Mouse (Mus musculus) kidney, adult 9 months (tissue): Measurements from ENCODE around the gene Insl6.

Source experiments
- DNase-seq: peaks from one replicate; pipeline ENCODE4 v3.0.0; 2022

Gene Insl6

DNA sequence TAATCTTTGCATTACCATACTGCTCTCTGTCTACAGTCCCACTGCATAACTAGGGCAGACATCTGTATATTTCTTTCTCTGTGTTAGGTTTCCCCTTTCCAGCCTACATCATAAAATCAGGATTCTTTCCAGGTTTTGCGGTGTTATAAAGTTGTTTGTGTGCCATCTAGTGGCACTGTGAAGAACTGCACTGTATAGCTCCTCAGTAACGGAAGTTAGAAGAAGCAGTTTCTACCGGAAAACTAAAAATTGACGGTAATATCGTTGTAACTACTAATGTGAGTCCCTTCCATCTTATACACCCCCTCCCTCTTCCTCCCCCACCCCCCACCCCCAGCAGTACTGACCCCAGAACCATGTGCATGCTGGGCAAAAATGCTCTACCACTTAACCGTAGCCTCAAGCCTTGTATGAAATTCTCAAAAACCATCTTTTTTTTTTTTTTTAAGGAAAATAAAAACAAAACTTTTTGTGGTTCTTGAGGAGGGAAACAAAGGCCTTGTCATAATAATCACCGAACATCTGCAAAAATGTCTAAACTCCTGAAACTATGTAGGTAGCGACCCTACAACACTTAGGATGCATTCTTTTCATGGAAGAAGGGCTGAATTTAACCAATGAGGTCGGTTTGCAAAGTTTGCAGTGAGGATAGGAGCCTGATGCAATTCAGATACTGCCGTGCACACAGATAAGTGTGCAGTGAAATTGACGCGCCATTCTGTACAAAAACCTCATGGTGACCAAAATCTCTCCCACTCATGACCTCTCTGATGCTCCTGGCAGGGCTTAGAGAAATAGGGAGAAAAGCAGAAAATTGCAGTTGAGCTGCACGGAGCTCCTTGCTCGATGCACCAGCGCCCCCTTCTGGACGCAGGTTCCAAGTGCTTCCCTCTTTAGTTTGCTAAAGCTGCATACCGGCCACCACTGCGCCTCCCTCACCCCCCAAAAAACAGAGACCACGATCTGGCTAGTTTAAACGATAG, 30.0 kb upstream of the Insl6 start:
- peak; percentile 89 for DNase-seq

DNA sequence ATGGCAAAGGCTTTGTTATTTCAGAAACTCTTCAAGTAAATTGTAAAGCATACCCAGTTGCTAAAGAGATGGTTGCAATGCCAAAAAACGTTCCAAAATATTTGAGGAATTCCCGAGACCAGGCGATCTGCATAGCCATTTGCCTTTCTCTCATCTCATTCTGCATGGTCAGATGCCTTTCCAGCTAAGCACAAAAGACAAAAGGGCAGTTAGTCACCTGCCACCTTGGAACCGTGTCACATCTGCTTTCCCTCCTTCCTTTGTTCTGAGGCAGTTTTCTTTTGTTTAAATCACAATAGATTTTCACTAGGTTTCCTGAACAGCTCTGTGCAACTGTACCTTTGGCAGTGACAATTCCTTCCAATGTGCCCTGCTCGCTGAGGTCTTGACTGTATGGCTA, 25.8 kb upstream of the Insl6 start:
- no peak for DNase-seq

DNA sequence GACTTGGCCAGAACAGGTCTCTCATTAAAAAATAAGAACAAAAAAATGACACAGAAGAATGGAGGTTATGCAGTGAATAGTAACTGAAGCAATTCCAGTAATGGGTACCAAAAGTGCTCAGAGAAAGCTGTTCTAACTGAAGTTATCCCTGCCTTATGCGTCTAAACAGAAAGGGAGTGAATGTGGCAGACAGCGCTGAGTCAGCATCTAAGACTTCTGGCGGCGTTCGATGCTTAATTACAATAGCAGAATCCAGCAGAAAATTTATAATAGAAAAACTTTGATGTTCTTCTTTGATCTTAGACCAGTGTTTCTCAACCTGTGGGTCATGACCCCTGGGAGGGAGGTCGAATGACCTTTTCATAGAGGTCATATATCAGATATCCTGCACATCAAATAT, 20.5 kb upstream of the Insl6 start:
- DNase-seq: no peak

DNA sequence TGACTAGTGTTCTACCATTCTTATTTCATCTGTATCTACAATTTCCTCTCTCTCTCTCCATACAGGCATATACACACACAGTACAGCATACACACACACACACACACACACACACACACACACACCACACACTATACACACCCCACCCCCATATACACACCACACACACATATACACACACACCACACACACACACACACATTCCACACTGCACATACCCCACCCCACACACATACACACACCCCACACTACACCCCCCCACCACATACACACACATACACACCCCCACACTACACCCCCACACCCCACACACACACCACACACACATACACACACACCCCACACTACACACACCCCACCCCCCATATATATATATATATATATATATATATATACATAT, 19.7 kb upstream of the Insl6 start:
- DNase-seq: no peak

DNA sequence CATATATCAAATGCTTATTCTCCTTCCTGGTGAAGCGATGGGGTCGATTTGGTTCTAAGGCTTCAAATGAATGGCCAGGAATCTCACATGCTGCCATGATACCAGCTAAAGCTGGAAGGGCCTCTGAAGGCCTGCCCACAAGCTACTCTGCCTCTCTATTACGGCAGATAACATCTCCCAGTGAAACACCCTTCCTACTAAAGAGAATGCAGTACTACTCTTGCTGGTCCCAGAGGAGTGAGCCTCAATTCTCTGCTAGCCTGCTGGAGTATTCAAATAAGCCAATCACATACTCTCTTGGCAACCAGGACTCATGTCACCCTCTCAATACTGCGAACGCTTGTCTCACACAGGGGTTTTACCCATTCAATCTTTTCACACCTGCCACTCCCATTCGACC, 17.1 kb upstream of the Insl6 start:
- DNase-seq: no peak

DNA sequence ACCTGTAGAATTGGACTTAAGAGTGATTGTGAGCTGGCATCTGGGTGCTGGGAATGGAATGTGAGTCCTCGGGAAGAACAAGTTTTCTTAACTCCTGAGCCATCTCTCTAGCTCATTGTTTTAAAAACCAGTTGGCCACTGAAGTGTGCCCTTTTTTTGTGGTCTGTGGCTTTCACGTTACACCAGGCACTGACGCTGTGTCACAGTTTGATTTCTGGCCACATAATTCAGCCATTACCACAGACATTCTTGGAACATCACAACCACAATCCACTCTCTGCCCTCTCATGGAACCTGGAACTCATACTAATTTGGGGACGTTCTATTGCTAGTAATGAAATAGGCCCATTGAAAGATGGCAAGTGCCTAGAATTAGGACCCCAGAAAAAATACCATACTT, 15.9 kb upstream of the Insl6 start:
- DNase-seq: no peak

DNA sequence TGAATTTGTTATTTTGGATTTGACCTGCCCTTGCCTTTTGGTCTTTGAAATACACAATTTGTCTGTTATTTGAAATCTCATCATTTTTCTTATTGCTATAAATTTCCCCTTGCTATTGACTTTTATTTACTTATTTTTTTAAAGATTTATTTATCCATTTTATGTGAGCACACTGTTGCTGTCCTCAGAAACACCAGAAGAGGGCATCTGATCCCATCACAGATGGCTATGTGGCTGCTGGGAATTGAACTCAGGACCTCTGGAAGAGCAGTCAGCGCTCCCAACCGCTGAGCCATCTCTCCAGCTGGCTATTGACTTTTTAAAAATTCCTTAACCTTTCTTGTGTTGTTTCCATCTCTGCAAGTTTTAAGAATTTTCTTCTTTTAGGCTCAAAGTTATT, 11.5 kb upstream of the Insl6 start:
- DNase-seq: no peak

DNA sequence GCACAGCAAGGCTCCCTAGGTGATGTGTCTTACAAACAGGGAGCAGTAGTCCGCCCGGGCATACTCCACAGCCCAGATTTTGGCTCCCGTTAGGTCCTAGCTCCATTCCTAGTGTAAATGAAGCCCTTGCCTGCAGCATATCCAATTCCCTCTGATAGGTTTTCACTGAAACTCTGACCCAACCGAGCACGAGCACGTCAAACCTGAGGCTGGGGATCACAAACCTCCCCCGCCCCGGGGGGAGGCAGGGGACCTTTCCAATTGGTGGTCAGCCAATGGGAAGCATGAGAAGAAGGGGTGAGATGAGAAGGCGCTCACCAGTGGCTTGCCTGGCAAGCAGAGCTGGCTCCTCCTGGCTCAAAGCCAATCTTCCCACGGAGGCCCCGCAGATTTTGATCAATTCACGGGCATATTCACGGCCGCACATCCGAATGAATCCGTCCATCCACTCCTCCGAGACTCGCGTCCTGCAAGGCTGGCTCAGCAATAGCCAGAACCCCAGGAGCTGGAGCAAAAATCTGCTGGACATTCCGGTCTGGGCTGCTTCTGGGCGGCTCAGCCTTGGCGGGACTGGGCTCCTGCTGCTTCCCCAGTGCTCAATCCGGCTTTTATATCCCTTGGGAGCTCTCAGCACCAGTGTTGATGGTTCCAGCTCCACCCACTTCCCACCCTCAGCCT, 9.1 kb upstream of the Insl6 start, which contains the start of gene Rln1:
Gene Rln1 (minus strand): TSS at position 603 of the 678 bp plus-strand sequence.
- peak; percentile 37 for DNase-seq

DNA sequence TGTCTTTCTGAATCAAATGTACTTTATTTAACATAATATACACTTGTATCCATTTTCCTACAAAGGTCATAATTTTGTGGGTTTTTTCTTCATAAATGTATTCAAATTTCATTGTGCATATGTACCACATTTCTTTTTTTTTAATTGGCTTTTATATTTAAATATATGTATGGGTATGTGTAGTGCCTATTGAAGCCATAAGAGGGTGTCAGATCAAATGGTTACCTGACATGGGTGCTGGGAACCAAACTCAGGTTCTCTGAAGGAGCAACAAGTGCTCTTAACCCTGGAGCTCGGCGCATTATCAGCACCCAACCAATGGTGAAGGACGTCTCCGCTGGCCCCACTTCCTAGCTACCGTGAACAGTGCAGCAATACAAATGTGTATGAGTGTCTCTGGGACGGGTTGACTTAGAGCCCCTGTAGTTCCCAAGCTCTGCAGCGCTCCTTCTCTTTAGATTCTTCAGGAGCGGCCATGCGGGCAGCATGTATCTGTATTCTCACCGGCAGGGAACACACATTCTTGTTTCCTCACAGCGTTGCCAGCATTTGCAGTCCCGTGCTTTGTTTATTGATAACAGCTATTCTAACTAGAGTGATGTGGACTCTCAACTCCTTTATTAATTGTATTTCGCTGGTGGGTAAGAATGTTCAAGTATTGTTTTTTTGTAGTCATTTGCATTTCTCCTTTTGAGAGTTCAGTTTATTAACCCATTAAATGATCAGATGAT, 1.8 kb upstream of the Insl6 start:
- no peak for DNase-seq

DNA sequence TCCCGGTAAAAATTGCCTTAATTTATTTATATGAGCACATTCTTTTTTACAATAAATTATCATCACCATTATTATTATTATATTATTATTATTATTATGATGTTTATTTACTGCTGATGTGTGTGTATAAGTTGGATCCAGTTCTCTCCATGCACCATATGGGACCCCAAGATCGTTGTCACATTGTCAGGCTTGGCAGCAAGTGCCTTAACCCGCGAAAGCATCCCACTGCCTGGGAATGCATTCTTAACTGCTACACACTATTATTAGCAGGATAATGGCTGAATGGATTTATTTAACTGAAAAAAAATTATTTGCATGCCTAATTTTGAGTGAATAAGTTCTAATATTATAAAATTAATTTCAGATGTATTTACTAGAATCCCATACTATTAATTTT, 1.2 kb upstream of the Insl6 start:
- DNase-seq: no peak

DNA sequence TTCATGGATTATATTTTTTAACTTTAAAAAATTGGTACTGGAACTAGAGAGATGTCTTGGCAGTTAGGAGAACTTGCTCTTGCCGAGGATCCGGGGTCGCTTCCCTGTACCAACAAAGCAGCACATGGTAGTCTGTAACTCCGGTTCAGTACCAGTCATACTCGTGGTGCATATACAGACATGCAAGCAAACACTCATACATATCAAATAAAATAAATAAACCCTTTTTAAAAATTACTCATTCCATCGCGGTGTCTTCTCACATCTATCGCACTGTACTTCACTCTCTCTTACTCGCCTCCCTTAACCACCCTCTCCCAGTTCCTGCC, 660 bp upstream of the Insl6 start:
- DNase-seq: no peak

DNA sequence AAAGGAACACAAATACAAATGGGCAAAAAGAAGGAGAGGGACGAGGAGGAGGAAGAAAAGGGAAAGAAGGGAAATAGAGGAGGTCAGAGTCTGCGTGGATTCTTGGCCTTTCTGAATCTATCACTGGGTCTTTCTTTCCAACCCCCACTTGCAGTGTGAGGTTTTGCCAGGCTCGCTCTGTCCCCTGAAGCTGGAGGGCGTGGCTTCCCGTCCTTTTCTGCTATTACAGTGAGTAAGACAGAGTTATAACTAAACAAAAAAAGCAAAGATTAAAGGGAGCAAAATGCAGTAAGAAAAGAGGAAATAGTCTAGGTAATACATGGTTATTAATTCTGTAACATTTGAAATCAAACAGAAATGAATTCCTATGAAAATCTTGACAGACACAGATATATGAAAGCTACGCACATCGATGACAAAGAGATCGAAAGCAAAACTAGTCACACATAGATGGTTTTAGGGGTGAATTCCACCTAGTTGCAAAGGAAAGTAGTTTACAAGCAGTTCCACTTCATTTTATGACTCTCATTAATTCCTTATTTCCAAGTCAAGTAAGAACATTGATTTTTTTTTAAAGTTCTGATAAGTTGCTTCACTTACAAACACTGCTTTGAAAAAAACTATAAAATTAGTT, 1.6 kb downstream of the Insl6 start:
- DNase-seq: no peak

DNA sequence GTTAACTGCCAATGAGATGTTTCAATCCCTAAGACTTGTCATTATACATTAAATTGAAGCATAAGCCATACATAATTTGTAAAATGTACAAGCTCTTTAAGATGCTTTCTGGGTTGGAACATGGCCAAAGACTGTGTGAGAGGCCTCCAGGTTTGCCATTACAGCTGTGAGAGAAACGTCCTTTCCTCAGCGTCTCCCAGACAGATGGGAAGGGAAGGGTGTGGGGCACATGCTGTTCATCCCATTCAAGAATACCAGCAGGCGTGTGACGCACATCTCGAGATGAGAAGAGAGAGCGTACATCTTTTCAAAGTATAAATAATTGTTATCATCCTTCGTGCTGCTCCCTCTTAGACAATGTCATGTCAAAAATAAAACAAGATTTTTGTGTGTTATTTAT, 12.5 kb downstream of the Insl6 start:
- no peak for DNase-seq

DNA sequence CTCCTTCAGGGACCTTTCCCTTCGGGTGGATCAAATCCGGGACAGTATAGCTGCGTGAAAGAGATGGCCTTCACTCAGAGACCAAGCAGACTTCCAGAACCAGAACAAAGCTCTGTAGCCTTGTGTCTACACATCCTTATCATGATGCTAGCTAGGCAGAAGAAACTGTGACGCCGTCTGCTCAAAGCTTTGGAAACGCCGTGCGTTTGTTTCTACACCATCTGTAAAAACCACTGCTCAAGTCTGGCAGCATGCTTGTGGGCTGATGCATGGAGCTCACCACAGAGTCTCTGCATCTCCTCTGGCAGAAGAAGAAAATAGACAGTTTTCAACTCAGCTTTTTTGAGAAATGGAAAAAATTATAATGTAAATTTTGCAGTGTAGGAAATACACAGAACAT, 13.4 kb downstream of the Insl6 start:
- no peak for DNase-seq

DNA sequence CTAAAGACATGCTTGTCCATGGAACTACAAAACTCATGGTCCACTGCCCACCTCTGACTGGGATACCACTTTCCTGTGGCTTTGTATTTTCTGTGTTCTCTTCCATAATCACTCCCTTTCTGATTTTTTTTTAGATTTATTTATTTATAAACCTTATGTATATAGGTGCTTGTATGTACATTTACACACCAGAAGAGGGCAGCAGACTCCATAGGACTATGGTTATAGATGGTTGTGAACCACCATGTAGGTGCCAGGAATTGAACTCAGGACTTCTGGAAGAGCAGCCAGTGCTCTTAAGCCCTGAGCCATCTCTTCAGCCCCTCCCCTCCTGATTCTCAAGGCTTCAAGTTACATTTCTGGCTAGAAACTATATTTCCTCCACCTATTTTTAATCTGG, 16.3 kb downstream of the Insl6 start:
- no peak for DNase-seq

DNA sequence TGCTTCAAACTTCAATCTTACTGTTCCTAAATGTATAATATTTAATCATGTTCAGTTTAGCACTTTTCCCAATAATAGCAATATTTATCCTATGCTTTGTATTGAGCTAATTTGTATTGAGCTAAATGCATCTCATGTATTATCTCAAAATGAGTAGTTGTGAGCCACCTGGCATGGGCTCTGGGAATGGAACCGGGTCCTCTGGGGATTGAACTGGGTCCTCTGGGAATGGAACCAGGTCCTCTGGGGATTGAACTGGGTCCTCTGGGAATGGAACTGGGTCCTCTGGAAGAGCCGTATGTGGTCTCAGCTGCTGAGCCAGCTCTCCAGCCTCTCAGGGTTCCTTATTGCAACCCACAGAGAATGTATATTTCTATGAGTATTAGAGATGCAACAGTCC, 23.0 kb downstream of the Insl6 start:
- no peak for DNase-seq

DNA sequence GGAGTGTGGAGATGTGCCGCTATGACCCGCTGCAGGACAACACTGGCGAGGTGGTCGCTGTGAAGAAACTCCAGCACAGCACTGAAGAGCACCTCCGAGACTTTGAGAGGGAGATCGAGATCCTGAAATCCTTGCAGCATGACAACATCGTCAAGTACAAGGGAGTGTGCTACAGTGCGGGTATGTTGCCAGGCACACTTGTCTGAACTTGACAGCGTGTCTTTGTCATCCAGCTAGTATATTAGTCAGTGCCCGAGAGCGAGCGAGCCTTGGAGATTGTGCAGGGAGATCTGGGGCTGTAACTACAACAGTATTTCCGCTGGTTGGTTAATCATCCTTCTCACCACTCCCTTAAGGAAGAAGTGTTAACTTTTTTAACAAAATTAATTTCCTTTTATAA, 24.2 kb downstream of the Insl6 start:
- no peak for DNase-seq

DNA sequence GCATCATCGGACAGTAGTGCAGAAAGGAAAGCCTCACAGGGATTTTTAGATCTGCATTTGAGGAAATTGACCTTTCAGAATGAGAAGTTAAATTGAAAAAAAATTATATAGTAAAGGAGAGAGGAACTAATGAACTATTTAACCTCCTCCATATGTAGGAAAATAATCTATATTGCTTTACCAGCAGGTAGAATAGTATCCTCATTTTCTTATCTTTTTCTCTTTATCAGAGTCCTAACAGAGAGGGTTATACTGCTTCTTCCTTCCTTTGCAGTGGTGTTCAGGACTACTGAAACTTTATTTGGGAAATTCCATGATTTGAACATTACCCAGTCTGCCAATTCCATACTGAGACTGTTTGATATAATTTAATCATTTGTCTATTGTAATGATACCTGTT, 27.8 kb downstream of the Insl6 start:
- DNase-seq: no peak

DNA sequence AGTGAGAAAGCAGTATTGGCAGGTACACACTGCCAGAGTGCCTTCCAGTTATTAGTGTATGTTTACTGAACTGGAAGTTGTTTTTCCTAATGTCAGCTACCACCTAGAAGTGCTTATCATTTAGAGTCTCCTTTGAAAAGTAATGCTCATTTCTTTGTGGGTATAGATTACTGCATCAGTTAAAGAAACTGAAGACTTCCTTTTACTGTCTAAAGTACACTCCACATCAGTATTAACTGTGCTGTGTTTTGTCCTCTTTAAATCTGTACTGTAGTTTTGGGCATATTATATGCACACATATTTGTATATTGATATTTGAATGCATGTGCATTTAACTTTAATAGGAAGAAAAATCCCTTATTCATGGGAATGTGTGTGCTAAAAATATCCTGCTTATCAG, 29.0 kb downstream of the Insl6 start:
- DNase-seq: no peak

DNA sequence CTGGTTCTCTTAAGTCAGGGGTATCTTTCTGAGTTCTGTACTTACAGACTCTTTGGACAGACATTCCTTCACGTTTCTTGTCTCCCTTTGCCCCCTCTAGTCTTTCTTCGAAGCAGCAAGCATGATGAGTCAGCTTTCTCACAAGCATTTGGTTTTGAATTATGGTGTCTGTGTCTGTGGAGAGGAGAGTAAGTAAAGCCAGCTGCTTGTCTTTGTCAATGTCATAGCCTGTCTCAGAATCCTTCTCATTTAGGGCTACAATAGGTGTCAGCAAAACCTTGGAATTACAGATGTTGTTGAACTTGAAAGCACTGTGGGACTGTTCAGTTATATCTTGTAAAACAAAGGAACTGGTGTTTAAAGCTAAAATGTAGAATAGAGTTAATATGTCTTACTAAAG, 30.4 kb downstream of the Insl6 start:
- DNase-seq: no peak

DNA sequence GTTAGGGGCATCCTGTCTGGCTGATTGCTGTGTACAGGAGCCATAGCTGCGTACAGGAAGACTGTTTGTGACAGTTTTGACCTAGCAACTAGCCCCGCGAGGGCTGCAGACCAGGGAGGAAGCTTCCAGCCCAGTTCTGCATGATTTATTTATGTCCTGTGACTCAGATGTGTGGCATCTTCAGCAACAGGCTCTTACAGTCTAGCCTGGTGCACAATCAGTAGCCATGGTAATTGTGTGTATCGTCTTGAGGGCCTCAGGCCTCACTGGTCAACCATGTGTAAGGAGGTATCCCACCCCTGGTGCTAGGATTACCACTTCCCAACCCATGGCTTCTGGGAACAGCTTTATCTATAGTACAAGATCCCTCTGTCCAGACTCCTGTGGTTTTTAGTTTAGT, 32.6 kb downstream of the Insl6 start:
- no peak for DNase-seq

DNA sequence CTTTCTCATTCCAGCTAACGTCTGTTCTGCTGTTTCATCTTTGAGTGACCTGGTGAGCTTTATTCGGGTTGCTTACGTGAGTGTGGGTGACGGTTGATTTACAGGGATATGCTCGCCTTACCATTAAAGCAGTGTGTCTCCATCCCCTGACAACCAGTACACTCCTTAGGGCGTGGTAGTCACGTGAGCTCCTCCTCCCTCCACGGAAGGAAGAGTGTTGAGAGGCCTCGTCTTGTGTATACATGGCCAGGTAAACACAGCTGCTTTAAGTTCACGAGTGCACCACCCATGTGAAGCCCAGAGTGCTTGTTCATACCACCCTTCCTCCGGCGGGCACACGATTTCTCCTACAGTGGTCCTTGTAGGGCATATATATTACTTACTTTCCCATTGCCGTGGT, 33.6 kb downstream of the Insl6 start:
- no peak for DNase-seq

DNA sequence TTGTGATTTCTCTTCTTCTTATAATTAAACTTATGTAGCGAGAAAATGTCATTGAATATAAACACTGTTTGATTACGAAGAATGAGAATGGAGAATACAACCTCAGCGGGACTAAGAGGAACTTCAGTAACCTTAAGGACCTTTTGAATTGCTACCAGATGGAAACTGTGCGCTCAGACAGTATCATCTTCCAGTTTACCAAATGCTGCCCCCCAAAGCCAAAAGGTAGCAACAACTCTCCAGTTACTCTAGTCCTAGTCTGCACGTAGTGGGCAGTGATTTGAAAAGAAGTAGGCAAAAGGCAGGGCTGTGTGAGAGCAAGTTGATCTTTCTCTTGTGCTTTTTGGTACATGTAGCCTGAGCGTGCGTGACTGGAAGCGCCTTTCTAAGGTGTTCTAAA, 37.3 kb downstream of the Insl6 start:
- no peak for DNase-seq
